Mouse (Mus musculus): Measurements from ENCODE around the gene Ankrd55.

- TF ChIP-seq TAL1 (IDR thresholded peaks at IDR 0.05; ENCODE audit: low read length) (no peak), GATA1 (IDR thresholded peaks at IDR 0.05; ENCODE audit: low read length) (no peak)
Observed at GRCm38 (mm10) chr13:112346031-112346430, 57.8 kb downstream of the Ankrd55 start.

Data from erythroblast, embryonic 14.5 days (primary cell).